Mouse (Mus musculus): ENCODE results near the gene Slc22a17. TPM values are rescaled to one million over a fixed set of nuclear protein-coding genes. Genes with fewer than 3 reads are reported as not detected.
A peak's percentile ranks its signal among the peaks of the same experiment; 100 is the strongest.
"Not testable (repeated sequence)": the region's sequence is repeated elsewhere in the genome, so short reads cannot be mapped to it uniquely, and the experiment has no call there.

Slc22a17 gene
- total RNA-seq (2021): 100 to 1,000 TPM; 618 to 651 TPM

GRCm38 (mm10) chr14:54912886-54913285, at the start of gene Slc22a17:
TSS of gene Slc22a17 (minus strand) at chr14:54913132.
- intact Hi-C loops (cut with DNase I): loop anchor here (1.0 kb wide), 1 partner anchor 102 kb away; the partner anchor contains the start of gene Ngdn
- DNase-seq (ENCODE audit: low spot score in 2 of 2): peak; percentile 81 to 84

- intact Hi-C loops (cut with DNase I): no loop called here
- DNase-seq (ENCODE audit: low spot score in 2 of 2): no peak
Observed at GRCm38 (mm10) chr14:54962714-54963113, 49.8 kb upstream of the Slc22a17 start.

GRCm38 (mm10) chr14:54961487-54961886, 48.6 kb upstream of the Slc22a17 start:
- intact Hi-C loops (cut with DNase I): no loop called here
- no peak for DNase-seq (ENCODE audit: low spot score in 2 of 2)

- DNase-seq (ENCODE audit: low spot score in 2 of 2): no peak
- intact Hi-C loops (cut with DNase I): no loop called here
Observed at GRCm38 (mm10) chr14:54960769-54961168, 47.8 kb upstream of the Slc22a17 start.

GRCm38 (mm10) chr14:54959853-54960613, 47.1 kb upstream of the Slc22a17 start:
- intact Hi-C loops (cut with DNase I): not testable (repeated sequence)

GRCm38 (mm10) chr14:54959197-54959596, 46.3 kb upstream of the Slc22a17 start:
- no peak for DNase-seq (ENCODE audit: low spot score in 2 of 2)
- intact Hi-C loops (cut with DNase I): no loop called here

More at GRCm38 (mm10) chr14:54959853-54960613, 47.1 kb upstream of the Slc22a17 start:
- not testable (repeated sequence) for DNase-seq (ENCODE audit: low spot score in 2 of 2)

- intact Hi-C loops (cut with DNase I): no loop called here
- no peak for DNase-seq (ENCODE audit: low spot score in 2 of 2)
Observed at GRCm38 (mm10) chr14:54958503-54958902, 45.6 kb upstream of the Slc22a17 start.

- intact Hi-C loops (cut with DNase I): no loop called here
Observed at GRCm38 (mm10) chr14:54956533-54956932, 43.6 kb upstream of the Slc22a17 start.

GRCm38 (mm10) chr14:54955481-54955880, 42.5 kb upstream of the Slc22a17 start:
- intact Hi-C loops (cut with DNase I): no loop called here
- DNase-seq (ENCODE audit: low spot score in 2 of 2): no peak

More at GRCm38 (mm10) chr14:54956533-54956932, 43.6 kb upstream of the Slc22a17 start:
- no peak for DNase-seq (ENCODE audit: low spot score in 2 of 2)

- DNase-seq (ENCODE audit: low spot score in 2 of 2): no peak
- intact Hi-C loops (cut with DNase I): no loop called here
Observed at GRCm38 (mm10) chr14:54954474-54954873, 41.5 kb upstream of the Slc22a17 start.

- intact Hi-C loops (cut with DNase I): no loop called here
- DNase-seq (ENCODE audit: low spot score in 2 of 2): no peak
Observed at GRCm38 (mm10) chr14:54953664-54954206, 40.8 kb upstream of the Slc22a17 start.

- DNase-seq (ENCODE audit: low spot score in 2 of 2): no peak
- intact Hi-C loops (cut with DNase I): no loop called here
Observed at GRCm38 (mm10) chr14:54951587-54951986, 38.7 kb upstream of the Slc22a17 start.

GRCm38 (mm10) chr14:54950493-54950892, 37.6 kb upstream of the Slc22a17 start:
- no peak for DNase-seq (ENCODE audit: low spot score in 2 of 2)
- intact Hi-C loops (cut with DNase I): no loop called here

- DNase-seq (ENCODE audit: low spot score in 2 of 2): no peak
- intact Hi-C loops (cut with DNase I): loop anchor here (1.0 kb wide), 1 partner anchor 26 kb away; no protein-coding TSS in a partner anchor
Observed at GRCm38 (mm10) chr14:54948781-54949180, 35.8 kb upstream of the Slc22a17 start.

GRCm38 (mm10) chr14:54947008-54947407, 34.1 kb upstream of the Slc22a17 start:
- DNase-seq (ENCODE audit: low spot score in 2 of 2); intact Hi-C loops (cut with DNase I): not testable (repeated sequence)

GRCm38 (mm10) chr14:54945975-54946704, 33.2 kb upstream of the Slc22a17 start:
- no peak for DNase-seq (ENCODE audit: low spot score in 2 of 2)
- intact Hi-C loops (cut with DNase I): no loop called here

- intact Hi-C loops (cut with DNase I): no loop called here
- no peak for DNase-seq (ENCODE audit: low spot score in 2 of 2)
Observed at GRCm38 (mm10) chr14:54944939-54945338, 32.0 kb upstream of the Slc22a17 start.

GRCm38 (mm10) chr14:54943971-54944370, 31.0 kb upstream of the Slc22a17 start:
- no peak for DNase-seq (ENCODE audit: low spot score in 2 of 2)
- intact Hi-C loops (cut with DNase I): no loop called here

- intact Hi-C loops (cut with DNase I): no loop called here
- no peak for DNase-seq (ENCODE audit: low spot score in 2 of 2)
Observed at GRCm38 (mm10) chr14:54942479-54942878, 29.5 kb upstream of the Slc22a17 start.
